Mouse (Mus musculus) spleen, postnatal 10 days (tissue): ENCODE data around the gene Gna14.
A peak's percentile ranks its signal among the peaks of the same experiment; 100 is the strongest.

Source experiments
- DNase-seq, 2 experiments: peaks; one replicate each; pipeline ENCODE4 v3.0.0; 2021 to 2022; ENCODE audit warnings: low spot score in 2 of 2

The Gna14 gene

DNA sequence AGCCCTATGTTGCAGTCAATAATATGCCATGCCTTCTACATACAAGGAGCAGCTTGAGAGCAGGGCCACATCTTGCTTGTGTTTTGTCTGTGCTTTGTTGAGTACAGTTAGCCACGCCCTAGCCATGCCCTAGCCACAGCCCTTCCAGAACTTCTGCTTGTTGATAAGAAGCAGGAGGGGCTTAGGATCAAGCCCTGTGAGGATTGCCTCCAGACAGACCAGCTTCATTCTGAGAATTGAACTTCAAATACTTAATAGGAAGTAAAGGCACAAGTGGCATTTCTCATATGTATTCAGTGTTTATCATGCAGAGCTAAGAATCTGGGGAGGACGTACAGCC lies 75.5 kb downstream of the Gna14 start:
- peak in 1 of 2 experiments; percentile 42 for DNase-seq

DNA sequence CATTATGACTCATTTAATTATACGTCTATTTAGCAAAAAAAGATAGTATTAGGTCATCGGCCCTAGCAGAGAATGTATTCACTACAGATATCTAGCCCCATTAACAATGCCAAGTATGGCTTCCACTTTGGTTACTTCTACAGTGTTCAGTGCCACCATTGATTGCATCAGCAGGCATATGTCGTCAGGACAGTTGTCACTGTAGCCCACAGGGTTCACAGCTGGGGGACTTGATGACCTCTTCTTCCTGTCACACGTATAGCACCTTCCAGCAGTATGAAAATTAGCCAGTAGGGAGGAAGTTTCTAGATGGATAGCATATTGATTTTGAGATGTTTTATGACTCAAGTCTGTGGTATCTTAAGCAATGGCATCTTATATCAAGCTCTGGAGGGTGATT lies 78.6 kb downstream of the Gna14 start:
- DNase-seq: no peak

DNA sequence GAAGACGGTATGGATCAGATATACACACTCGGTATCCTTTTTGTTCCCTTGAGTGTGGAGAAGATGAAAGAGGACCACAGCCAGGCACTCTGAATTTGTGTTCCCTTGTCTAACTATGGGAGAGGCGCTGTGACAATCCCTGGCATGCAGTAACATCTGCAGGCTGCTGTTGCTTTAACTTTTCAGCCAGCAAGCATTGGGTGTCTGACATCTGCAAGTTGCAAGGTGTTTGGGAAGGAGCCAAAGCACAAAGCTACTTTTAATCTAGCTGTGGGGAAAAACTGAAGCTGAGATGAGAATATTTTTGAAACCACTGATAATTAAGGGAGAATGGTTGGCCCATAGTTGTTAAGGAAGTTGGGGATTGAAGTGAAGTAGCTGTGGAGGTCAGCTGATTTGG lies 83.0 kb downstream of the Gna14 start:
- DNase-seq: no peak

DNA sequence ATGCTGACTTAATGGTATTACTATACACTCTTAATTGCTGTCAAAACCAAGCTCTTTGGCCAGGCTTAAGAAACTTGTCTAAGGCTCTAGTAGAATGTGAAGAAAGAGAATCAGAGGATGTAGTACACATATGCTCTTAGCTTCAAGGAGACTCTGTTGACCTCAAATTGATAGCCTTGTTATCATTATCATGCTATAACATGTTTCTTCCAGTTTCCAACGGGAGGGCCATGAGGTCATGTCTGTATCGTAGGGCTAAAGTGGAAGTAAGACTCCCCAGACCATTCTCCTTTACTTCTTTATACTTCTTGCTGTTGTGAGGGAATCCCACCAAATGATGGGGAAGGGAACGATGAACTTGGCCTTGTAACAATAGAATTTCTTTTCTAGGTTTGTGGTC lies 85.0 kb downstream of the Gna14 start:
- no peak for DNase-seq

DNA sequence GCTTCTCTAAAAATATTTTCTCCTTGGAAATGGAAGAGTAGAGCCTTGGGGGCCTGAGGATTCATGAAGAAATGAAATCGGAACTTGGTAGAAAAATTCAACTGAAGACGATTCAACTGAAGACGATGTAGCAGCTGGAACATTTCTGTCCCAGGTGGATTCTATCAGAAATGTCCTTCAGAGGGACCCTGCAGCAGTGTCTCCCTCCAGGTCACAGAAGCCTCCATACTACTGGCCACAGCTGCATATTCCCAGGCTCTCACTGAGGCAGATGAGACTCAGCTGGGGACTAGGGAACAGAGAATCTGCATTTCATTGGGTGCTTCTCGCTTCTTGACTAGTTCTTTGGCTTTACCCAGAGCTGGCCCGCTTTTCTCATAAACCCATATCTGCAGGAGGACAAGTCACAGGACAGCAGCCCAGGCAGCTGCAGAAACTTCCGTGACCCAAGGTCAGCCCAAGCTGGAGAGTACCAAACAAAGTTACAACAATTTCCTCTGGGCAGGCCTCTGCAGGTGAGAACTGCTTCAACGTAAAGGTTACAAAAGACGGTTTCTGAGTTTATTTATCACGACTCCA lies 90.8 kb downstream of the Gna14 start:
- DNase-seq: no peak

DNA sequence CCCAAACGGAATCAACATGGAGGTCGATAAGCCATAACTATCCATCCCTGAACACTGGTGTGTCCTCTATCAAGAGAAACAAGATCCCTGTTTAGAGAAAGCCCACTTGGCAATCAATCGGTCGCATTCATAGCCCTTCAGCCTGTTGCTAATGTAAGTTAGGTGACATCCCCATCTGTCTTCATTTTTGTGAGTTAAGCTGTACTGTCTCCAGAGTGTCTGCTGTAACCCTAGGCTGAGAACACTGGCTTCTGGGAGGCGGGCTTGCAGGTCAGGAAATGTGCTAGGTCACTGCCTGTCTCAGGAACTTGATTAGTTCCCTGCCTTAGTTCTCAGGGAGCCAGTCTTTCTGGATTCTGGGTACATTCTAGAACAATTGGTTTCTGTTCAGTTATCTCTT lies 91.5 kb downstream of the Gna14 start:
- DNase-seq: no peak

DNA sequence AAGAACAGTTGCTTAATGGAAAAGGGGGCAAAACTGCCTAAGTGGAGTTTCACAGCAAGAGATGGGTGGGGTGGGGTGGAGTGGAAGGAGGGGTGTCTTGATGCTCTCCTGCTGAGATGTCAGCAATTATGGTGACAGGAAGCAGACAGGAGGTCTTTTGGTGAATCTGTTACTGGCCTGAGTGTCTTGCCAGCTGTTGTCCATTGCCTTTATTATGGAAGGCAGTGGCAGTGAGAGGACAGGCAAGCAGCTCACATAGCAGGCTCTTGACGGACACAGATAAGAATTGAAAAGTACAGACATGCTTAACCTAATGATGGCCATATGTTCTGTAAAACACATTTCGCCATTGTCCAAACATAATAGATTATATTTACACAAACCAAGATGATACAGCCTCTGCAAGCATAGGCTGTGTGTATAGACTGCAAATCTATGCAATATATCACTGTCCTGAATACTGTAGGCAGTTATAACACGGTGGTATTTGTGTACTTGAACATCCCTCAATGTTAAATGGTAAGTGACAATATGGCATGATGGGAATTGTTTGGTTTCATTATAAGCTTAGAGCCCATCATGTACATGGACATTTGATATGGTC lies 92.8 kb downstream of the Gna14 start:
- no peak for DNase-seq

DNA sequence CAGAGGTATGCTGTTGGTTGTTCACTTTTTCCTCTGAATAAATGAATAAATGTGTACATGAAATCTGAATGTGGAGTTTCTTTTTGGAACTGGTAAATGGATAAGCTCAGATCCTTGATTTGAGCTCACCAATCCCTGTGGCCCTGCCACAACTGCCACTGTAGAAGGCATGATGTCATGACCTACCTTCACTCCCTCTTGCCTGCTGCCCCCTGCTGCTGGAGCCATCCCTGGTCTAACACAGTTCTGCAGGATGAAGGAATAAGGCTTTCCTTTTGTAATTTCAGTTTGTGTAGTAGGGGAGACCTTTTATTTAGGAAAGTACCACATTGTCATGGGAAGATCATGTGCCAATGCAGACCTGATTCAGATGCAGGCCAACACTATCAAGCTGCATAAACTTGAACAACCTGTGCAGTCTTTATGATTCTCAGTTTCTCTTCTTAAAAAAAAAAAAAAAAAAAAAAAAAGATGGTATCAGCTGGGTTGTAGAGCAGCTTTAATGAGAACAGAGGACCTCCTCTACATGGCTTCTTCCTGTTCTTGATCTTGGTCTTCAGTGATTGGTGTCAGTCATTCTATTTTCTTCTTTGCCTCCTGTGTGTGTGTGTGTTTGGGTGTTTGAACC lies 93.8 kb downstream of the Gna14 start:
- DNase-seq: peak in 1 of 2 experiments; percentile 53

DNA sequence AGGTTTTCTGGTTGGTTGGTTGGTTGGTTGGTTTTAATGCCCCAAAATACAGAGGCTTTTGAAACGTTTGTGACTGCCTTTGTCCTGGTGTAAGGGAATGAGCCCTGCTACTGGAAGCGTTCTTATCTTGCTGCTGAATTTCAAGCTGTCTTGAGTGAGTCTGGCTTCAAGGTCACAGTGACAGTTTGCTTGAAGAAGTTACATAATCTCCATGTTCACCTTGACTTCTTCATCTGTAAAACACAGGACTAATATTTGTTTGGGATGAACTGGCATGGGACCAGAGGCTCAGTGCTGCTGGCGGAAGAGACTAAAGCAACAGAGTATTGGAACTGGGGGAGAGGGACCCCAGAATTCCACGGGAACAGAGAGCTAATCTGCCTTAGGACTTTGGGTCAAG lies 94.4 kb downstream of the Gna14 start:
- no peak for DNase-seq

DNA sequence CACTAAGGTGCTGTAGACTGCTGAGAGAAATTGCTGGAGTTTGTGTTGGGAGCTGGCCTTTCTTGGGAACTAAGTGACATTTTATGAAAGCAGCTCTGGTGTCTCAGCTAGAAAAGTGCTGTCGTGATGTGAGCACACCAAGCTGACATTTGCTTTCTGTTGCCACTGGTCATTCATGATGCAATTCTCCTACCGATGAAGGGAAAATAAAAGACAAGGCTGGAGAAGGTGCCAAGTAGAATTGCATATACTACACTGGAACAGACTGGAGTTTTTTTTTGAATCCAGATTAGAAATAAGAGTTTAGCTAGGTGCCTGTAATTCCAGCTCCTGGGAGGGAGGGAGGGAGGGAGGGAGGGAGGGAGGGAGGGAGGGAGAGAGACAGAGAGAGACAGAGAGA lies 98.7 kb downstream of the Gna14 start:
- DNase-seq: no peak

DNA sequence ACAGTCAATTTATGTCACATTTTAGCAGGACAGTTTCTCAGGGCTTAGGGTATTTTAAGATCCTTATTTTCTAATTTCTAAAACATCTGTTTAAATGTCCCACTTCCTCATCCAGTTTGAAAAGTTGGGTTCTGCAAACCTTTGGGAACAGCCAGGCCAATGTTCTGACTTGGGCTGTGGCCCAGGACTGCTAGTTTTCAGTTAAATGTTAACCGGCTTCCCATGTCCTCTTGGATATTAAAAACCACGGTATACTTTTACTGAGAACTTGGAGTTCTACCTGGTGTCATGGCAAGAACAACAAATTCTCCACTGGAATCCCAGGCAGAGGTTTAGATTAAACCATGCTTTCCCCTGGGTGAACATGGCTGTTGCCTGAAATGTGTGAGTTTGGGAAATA lies 102.9 kb downstream of the Gna14 start:
- DNase-seq: no peak

DNA sequence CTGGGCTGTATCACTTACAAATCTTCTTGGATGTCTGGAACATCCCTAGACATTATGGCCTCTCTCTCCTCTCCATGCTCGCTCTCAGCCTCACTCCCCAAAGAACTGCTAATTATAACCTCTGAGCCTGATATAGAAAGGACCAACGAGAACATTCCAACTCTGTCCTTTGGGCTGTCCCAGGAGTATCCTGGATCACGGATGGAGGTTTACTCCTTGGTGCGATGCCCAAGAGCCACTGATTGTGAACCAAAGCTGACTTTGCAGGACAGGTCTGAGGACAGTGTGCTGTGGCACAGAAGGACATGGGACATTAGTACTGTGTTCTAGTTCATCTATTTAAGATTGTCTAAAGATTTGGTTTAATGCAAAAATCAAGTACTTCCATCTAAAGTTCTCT lies 108.1 kb downstream of the Gna14 start:
- no peak for DNase-seq

DNA sequence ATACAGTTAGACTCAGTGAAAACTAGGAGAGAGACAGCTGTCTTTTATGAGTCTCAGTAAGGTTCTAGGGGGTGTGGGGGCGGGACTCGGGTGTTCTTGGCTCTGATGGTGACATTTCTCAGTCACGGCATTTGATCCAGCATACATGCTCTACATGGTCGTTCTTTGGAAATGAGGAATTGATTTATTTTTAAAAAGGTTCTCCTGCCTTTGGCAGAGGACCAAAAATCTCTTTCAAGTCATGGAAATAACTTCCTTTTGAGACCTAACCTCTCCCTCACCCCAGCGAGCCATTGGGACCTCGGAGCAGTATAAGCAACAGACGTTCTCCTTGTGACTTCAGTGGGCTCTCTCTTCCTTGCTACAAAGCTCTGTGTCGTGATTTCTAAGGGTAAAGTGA lies 121.4 kb downstream of the Gna14 start:
- DNase-seq: no peak

DNA sequence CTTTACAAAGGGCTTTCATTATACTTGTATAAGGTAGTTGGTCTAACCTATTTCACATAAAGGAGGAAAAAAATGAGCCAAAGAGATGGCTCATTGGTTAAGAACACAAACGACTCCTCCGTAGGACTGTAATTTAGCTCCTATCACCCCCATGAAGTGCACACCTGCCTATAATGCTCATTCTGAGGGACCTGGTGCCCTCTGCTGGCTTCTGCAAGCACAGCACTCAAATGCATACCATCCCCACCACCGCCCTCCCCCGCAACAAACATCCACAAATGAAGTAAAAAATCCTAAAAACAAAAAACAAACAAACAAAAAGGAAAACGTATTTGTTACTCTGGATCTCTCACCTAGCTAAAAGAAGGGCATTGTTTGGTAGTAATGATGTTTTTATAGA lies 122.4 kb downstream of the Gna14 start:
- peak in 1 of 2 experiments; percentile 31 for DNase-seq

DNA sequence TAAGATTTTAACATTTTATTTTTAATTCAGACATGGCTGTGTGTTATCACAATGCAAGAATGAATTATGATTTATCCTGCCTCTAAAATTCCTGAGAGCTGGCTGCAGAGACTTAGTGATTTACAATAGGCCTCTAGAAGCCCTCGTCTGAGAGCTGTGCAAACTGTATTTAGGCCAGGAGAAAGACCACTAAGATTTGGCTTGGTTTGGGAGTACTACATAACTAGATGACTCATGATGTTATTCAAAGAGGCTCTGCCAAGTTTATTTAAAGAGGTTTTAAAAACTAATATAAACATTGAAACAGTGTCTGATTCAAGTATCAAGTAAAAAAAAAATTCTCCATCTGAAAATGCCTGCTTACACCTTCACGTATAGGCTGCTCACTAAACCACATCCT lies 123.0 kb downstream of the Gna14 start:
- DNase-seq: no peak

DNA sequence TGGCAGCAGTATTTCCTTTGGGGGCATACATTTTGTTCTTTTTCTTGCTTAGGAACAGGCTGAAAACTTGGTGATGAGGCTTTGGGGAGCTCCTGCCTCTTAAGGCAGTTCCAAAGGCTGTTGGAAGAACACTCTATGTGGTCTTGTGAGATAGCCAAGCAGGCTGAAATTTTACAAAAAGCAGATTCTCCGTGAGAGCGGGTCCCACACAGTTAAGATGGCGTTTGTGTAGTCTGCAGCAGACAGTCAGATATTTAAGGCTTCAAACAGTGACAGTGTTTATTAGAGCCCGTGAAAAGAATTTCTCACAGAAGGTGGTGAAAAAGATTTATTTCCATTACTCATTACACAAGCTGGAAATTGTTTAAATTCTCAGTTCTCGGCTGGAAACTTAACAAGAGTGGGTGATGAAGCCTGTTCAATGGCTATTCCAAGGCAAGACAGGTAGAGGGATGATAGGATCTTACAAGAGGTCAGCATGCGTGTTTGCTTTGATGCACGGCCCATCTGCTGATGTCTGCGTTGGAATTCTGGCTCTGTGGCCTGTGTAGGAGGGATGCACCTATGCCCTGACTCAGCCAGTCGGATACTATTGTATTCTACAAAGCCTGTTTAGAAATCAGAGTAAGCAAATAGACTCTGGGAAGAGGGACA lies 123.8 kb downstream of the Gna14 start:
- DNase-seq: no peak

DNA sequence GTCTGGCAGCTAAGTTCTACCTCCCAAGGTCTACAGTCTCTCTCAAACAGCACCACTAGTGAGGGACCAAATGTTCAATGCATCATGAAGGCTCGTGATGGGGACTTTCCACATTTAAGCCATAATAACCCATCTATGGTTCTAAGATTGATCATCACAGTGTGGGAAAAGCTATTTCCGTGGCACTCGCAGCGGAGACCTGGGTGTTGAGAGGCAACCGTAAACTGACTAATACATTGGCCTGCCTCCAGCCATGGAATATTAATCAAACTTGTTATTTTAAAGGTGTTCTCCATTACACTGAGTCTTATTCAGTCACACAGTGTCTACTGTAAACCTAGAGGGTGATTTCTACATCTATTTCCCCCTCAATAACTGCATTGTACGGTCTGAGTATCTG lies 127.1 kb downstream of the Gna14 start:
- DNase-seq: no peak

DNA sequence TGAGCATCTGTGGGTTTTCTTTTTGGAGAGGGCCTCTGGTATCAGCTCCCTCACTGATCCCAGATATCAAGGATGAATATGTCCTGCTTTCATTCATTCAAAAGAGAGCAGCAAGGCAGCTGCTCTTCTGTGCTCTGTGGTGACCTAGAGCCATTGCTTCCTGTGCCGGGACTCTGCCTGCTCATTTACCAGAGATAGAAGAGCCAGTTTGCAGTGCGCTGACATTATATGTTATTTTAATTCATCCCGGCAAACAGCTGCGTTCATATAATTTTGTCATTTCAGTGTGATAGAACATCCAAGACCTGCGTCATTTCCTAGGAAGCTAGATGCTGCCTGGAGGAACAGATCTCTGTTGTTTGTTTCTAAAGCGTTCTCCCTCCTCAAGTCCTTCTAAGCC lies 141.2 kb downstream of the Gna14 start:
- no peak for DNase-seq

DNA sequence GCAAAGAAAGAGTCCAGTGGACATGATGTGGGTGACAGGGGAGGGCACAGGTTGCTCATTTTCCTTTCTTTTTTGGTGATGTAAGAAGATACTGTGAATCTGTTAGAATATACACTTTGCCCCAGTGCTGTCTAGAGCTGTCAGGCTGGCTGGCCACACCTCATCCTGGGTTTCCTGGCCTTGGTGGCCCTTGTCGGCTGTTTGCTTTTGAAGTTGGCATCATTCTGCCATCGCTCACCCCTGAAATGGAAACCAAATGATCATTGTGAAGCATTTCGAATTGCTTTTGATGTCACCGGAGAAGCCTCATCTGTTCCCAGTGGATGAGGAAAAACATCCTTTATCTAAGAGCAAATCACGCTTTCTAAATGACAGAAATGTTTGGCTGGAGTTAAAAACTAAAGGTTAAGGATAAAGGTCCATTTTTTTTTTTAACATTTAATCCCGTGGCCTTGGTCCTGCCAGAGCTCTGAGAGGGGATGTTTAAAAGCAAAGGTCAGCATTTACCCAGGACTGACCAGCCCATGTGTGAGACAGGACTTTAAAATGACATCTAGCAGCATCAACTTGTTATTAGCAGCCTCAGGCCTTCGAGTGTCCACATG lies 144.2 kb downstream of the Gna14 start:
- no peak for DNase-seq

DNA sequence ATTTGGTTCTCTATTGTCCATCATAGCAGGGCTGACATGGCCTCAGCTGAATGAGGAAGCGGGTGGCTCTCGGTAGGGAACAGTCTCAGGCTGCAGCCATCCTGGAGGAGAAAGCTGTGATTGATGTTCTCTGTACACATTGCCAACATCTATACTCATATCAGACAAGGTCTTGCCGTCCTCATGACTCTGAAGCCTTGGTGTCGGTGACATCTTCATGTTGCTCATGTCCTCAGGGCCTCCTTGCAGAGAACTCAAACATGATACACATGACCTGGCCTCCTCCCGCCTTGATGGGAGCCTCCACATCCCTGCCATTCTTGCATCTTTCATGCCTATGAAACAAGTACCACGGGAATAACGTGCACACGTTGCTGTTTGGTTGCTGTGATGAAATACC lies 144.9 kb downstream of the Gna14 start:
- DNase-seq: no peak

DNA sequence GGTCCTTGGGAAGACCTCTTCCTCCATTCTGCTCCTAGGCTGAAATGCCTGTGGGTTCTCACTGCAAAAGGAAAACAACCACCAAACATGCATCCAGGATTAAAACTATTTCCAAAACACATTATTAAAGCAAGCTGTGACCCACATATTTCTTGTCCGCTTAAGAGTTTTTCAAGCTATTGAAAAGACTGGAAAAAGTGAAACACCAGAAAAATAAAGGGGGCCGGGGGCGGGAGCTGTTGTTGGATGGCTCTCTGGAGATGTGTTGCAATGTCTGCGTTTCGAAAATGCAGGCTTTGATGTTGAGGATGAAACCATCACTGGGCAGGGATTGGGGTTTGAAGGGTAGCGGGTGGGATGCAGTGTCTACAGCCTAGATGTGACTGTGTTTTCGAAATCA lies 149.0 kb downstream of the Gna14 start:
- DNase-seq: no peak

DNA sequence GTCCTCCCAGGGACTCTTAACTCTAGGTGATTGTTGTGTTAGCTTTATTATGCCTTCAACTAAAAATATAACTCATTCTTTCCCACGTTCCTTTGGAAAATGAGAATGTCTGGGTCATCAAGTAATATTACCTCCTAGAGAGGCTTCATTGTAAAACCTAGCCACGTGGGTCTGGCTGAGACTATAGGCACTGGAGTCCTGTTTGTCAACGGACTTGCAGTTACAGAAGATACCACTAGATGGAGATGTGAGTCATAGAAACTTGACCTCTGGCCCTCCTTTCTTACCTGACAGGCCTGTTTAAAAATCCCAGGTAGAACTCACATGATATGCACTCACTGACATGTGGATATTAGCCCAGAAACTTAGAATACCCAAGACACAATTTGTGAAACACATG lies 149.8 kb downstream of the Gna14 start:
- no peak for DNase-seq
